Mouse (Mus musculus) brain, embryonic 14.5 days (tissue): ENCODE data around the gene Cux1. TPM values are rescaled to one million over a fixed set of nuclear protein-coding genes. Genes with fewer than 3 reads are reported as not detected.

Experiments
- DNase-seq: peaks from one replicate; pipeline ENCODE4 v3.0.0-alpha.2; 2011; ENCODE audit warnings: low read depth
- CTCF ChIP-seq: fragments of 200-500 bp; IDR thresholded peaks from 2 replicates; pipeline ENCODE4 v1.5.1; 2012; ENCODE audit warnings: inconsistent platforms, mild to moderate bottlenecking, moderate library complexity, borderline replicate concordance; ENCODE audit not compliant: insufficient read depth, insufficient read length; ENCODE audit errors: extremely low read depth
- POLR2A ChIP-seq: fragments of 200-500 bp; IDR thresholded peaks from 2 replicates; pipeline ENCODE4 v1.6.1; 2012; ENCODE audit warnings: mild to moderate bottlenecking, inconsistent platforms, borderline replicate concordance; ENCODE audit not compliant: poor library complexity, insufficient read depth, insufficient read length, severe bottlenecking; ENCODE audit errors: extremely low read depth
- polyA plus RNA-seq: library from polyadenylated mRNA; depleted of rRNA; stranded (reverse); fragments of >200 nt; gene quantifications from 2 replicates; pipeline ENCODE4 v1.2.3, GENCODE M21; 2012

Gene Cux1
- polyA plus RNA-seq, 1 experiment = 92.0 TPM

DNA sequence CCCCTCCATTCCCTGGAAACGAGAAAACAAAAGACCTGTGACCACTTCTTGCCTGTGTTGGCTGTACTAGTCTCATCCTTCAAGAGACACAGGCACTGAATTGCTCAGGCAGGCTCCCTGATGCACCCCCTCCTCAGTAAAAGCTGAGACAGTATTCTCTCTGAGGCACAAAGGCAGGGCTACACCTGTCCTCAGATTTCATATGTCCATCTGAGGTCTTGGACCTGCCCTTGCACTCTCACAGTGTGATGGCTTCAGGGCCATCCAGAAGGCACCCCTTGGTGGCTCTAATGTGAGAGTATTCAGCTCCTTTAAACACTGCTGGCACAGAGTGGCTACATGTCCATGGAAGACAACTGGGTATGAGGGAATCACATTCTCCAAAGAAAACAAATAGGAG is 32.1 kb downstream of the Cux1 start:
- DNase-seq = no peak
- TF ChIP-seq POLR2A (no peak), CTCF (no peak)

DNA sequence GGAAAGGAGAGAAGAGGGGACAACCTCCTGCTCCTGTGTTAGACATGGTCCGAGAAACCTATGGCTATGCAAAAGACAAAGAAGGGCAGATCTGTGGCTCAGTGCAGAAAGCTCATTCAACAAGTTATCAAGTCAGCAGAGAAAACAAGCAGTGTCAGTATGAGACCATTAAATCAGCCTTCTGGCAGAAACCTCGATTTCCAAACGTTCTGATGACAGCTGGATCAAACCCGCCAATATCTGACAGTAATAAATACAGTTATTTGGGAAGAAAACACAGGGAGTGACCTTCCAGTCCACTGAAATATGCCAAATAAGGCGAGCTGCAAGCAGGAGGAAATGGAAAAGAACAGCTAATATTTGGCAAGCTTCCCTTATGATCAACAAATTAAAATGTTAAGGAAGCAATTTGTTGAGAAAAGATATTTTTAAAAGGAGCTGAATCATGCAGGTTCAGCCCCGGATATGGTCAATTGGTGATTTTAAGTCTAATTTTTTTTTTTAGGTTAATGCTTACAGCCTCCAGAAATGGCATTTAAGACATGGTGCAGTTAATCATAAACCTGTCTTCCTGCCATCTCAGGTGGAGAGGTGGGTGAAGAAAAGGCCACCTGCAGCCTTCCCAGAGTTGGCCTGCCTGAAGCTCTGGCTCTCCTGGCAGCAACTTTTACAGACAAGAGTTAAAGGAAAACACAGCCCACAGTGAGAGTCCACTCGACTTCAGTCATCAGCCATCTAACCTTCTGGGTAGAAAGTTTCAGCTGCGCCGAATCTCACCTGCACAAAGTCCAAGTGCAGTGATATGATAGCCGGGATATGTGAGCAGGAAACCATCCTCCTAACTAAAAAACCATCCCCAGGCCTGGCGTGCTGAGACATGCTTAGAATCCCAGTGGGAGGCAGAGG is 33.7 kb downstream of the Cux1 start:
- TF ChIP-seq POLR2A (no peak), CTCF (no peak)
- no peak for DNase-seq

DNA sequence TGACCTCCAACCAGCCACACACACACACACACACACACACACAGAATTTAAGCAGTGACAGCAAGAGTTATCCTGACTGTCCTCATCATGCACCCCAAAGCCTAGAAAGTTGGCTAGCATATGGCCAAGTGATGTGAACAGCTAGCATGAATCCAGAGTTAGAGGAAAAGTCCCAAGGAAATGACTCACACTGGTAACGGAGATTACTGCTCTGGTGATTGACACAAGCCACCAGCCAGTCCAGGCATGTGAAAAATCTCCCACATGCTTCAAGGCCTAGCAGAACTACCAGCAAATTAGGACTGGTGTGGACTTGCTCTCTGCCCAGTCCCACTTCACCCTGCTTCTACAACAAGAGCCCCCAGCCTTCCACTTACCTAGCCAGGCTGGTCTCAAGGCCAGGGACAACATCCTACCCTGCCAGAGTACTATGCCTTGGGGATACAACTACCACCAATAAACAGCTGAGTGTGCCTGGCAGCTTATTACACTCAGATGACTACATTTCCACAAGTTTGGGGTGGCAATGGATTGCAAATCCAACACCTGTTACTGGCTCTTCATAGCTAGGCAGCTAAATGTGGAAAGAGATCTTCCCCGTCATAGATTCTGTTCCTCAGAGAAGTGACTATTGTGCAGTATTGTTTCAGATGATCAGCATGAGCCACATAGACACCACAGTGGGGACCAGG is 35.5 kb downstream of the Cux1 start:
- no peak for DNase-seq
- TF ChIP-seq CTCF (no peak), POLR2A (no peak)

DNA sequence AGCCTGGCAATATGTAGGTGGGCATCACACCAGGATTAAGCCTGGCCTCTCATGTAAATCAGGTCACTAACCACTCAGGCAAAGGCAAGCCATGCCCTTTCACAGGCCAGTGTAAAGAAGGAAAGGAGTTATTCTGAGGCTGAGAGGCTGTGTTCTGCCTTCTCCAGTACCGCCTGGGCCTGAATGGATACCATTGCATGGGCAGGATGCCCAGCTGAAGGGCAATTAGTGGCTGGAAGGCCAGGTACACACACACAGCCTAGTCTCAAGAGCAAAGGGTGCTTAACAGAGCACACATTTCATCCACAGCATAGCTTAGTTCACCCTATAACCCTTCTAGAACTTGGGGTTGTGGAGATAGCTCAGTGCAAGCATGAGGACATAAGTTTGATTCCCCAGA is 36.4 kb downstream of the Cux1 start:
- no peak for DNase-seq
- TF ChIP-seq CTCF = no peak
- TF ChIP-seq POLR2A = no peak

DNA sequence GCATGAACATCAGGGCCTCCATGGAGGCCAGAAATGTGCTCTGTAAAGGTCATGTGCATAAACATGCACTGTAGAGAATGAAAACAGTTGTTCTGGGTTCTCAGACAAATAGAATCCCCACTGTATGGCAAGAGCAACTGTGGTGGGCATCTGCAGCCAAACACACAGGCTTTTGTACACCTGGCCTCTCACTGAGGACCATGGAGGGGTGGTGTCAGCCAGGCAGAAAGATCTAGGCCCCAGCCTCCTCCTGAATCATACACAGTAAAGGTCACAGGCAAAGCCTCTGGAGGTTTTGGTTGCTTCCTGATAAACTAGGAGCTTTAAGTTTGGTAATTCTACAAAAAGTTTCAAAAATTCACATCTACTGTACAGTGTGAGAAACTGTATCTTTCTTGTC is 38.1 kb downstream of the Cux1 start:
- no peak for TF ChIP-seq POLR2A
- TF ChIP-seq CTCF = no peak
- no peak for DNase-seq

DNA sequence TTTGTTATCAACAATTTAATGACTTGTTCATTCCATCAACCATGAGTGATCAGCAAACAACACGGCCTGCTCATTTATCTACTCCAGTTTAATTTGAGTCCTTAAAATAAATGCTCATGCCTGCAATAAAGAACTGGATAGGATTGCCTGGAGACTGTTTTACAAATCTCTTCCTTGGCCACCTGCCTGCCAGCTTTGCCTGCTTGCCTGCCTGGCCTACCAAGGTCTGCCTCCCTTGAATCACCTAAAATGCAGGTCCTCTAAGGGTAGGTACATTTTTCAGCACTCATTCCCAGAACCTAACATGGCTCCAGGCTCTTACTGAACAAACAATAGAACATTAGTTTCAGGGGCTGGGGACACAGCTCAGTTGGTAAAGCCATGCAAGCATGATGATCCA is 39.4 kb downstream of the Cux1 start:
- DNase-seq = no peak
- TF ChIP-seq POLR2A = no peak

DNA sequence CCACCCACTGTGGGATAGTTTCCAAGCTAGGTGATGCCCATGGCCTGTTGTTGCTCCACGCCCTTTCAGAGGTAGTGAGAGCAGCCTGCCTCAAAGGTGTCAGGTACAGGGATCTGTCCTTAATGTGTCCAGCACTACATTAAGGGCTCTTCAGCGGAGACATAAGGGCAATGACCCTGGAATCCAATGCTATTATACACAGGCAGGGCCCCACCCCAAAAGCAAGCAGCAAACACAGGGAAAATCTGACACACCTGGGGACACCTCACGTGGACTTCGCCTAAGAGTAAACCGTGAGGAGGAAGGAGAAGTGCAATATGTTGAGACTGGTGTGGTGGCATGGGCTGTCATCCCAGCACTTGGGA is 40.8 kb downstream of the Cux1 start:
- DNase-seq = no peak
- TF ChIP-seq POLR2A = no peak
- TF ChIP-seq CTCF = no peak

DNA sequence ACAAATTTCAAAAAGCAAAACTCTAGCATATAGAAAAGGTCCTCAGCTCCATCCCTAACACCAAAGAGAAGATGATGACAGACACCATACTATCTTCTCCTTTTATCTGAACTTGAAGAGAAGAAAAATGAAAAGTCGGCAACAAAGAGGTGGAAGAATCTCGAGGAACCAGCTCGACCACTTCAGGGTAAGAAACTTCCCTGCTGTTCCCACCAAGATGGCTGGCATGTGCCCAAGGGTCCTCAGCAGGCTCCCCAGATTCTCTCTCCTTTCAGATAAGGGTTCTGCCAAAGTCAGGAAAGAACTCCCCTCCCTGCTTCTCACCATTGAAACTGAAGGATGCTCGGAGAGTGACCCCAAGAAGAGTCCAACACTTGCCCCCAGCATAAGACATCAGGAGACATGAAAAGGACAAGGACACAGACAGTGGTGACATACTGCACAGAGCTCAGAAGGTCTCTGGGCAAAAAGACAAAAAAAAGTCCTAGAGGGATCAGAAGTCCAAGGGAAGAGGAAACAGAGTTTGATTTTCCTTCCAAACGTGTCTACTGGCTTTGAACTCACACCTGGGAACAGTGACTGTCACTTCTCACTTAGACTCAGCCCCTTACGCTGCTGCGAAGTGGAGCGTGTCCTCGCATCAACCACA is 41.3 kb downstream of the Cux1 start:
- no peak for TF ChIP-seq CTCF
- no peak for TF ChIP-seq POLR2A
- no peak for DNase-seq

DNA sequence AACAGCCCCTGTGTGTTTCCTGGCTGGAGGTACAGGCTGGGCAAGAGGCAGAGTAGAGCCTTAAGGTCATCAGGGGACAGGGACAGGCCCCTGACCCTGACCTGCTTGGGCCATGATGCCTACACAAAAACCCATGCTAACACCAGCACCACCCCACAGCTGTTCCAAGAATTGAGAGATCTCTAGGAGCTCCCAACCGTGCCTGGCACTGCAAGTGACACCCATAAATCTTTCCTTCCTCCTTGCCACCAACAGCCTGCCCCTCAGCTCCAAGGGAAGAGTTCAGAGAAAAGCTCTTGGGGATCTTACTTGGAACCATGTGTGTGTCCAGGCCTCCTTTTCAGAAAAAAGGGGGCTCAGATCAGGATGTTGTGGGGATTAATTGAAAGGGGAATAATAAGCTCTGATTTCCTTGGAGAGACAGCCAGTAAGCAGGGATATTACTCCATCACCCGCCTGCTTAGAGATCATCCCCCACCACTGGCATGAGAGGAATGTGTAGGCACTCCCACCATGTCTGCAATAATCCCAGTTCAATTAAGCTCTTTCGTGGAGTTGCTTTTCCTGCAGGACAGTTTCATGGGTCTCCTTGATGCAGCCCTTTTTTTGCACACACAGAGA is 44.3 kb downstream of the Cux1 start:
- no peak for TF ChIP-seq POLR2A
- no peak for TF ChIP-seq CTCF
- peak; percentile 19 for DNase-seq

DNA sequence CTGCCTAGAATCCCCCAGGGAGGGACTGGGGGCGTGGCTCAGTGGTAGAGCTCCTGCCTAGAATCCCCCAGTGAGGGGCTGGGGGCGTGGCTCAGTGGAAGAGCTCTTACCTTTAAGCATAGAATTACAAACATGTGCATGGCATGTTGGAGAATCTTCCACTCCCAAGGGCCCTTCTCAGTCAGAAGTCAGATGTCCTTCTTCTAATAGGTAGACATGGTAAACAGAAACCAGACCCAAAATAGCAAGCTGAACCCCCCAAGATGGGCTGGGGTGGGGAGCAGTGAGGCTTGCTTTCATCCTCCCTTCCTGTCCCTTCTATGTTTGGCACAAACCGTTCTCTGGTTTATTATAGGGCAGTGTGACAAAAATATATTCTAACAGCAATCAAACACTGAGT is 45.6 kb downstream of the Cux1 start:
- TF ChIP-seq CTCF (no peak), POLR2A (no peak)
- no peak for DNase-seq
